Mouse (Mus musculus) lung, adult 2 months (tissue): Measurements from ENCODE around the gene Heatr6. TPM values are rescaled to one million over a fixed set of nuclear protein-coding genes. Genes with fewer than 3 reads are reported as not detected.

Source experiments
- DNase-seq: peaks from one replicate; pipeline ENCODE4 v3.0.0; 2022
- H3K4me1 ChIP-seq: fragments of 200-500 bp; 2 replicates; pipeline ENCODE4 v1.6.1; 2011; ENCODE audit warnings: low read length; ENCODE audit not compliant: control insufficient read depth, insufficient read depth
- H3K4me3 ChIP-seq: fragments of 200-500 bp; replicated peaks from 2 replicates; pipeline ENCODE3; 2011; ENCODE audit warnings: low read depth, mild to moderate bottlenecking, control low read depth, low read length; ENCODE audit errors: extremely low read depth
- CTCF ChIP-seq: fragments of 200-500 bp; IDR thresholded peaks from 2 replicates; pipeline ENCODE4 v1.5.1; 2011; ENCODE audit warnings: mild to moderate bottlenecking, low read length, control low read depth; ENCODE audit not compliant: insufficient read depth
- POLR2A ChIP-seq: fragments of 200-500 bp; IDR thresholded peaks from 2 replicates; pipeline ENCODE4 v1.6.1; 2011; ENCODE audit warnings: low read depth, mild to moderate bottlenecking, control low read depth, low read length, borderline replicate concordance; ENCODE audit errors: extremely low read depth
- WGBS: fragments of 180-500 bp; shearing (Covaris S2); methylation state at CpG from one replicate; pipeline ENCODE4 v1.1.7; 2018; 5-methylcytosine and 5-hydroxymethylcytosine counted together
- polyA plus RNA-seq: library from polyadenylated mRNA; depleted of rRNA; stranded (reverse); fragments of >200 nt; gene quantifications from 2 replicates; pipeline ENCODE4 v1.2.3, GENCODE M21; 2012

The Heatr6 gene
- polyA plus RNA-seq, 1 experiment = 16.8 TPM

DNA sequence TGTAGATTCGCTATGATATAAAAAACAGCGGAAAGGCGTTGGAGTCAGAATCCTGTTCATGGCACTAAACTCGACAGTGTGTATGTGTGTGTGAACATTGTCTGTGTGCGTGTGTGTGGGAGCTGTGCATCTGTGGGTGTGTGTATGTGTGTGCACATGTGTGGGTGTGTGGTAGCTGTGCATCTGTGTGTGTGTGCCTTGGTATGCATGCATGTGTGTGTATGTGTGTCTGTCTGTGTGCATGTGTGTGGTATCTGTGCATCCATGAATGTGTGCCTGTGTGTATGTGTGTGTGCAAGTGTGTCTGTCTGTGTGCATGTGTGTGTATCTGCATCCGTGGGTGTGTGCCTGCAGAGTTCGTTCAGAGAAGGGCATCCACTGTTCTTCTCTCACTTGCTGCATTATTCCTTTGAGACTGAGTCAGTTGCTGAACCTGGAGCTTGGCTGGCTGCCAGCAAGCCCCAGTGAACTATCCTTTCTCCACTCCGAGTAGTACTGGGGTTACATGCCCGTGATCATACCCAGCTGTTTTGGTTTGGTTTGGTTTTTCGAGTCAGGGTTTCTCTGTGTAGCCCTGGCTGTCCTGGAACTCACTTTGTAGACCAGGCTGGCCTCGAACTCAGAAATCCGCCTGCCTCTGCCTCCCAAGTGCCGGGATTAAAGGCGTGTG, 30.6 kb downstream of the Heatr6 start:
- Histone ChIP-seq H3K4me1 (peaks cover 3% of the 10 kb centered on the region; the same call in 1 of the 2 replicates), H3K4me3 (no peak overlapping the region)
- WGBS = 82% methylated on average over 14 of the region's 14 CpGs
- no peak for TF ChIP-seq CTCF
- no peak for TF ChIP-seq POLR2A
- DNase-seq = no peak

DNA sequence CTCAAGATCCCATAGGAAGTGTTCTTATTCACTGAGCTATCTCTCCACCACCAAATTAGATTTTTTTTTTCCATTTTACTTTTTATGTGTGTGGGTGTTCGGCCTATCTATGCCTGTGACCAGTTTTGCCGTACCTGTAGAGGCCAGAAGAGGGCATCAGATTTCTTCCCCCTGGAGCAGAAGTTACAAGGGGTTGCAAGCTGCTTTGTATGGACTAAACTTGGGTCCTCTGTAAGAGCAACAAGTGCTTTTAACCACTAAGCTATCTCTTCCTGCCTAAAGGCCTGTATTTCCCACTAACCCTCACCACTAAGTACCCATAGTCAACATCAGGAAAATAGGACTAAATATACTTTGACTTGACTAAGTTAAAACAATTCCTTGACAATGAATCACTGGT, 31.2 kb downstream of the Heatr6 start:
- 84% methylated on average over 2 of the region's 2 CpGs for WGBS
- no peak overlapping the region for H3K4me3 ChIP-seq
- TF ChIP-seq CTCF = no peak
- TF ChIP-seq POLR2A = no peak
- H3K4me1 ChIP-seq = peaks cover 3% of the 10 kb centered on the region; the same call in 1 of the 2 replicates
- DNase-seq = no peak

DNA sequence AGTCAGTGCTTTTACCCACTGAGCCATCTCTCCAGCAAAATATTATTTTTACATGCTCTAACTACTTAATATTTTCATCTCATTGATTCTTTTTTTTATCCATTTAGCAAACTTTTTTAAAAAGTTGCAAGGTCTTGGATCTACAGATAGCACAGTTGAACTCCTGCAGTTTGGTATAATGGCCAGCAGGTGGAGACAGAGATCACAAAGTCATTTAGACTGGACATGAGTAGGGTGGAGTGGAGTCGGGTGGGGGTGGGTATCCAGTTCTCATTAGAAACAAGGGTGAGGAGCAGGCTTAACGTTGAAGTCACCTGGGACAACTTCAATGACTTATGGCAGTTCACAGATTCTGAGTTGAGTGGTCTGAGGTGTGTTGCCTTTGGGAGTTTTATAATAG, 31.9 kb downstream of the Heatr6 start:
- Histone ChIP-seq H3K4me1 (peaks cover 3% of the 10 kb centered on the region; the same call in 1 of the 2 replicates), H3K4me3 (no peak overlapping the region)
- TF ChIP-seq CTCF (peak; percentile 45), POLR2A (no peak)
- 1% methylated on average over 2 of the region's 2 CpGs for WGBS
- DNase-seq = peak; percentile 53

DNA sequence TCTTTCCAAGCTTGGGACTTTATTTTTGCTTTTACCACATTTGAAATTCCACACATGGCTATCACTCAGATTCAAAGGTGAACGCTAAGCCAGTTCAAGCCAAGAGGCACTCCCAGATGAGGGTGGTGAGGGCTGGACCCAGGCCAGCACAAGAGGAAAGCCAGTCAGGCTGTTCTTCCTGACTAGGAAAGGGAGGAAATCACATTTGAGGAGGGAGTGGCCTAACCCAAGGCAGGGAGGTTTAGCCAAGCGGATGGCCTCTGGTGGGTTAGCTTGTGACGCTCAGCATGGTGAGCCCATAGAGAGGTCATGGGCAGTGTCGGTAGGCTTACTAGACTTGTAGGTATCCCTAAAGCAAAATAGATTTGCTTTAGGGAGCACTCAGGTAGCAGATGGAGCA, 33.3 kb downstream of the Heatr6 start:
- Histone ChIP-seq H3K4me3 (no peak overlapping the region), H3K4me1 (peaks cover 3% of the 10 kb centered on the region; the same call in 1 of the 2 replicates)
- TF ChIP-seq POLR2A (no peak), CTCF (no peak)
- 41% methylated on average over 4 of the region's 4 CpGs for WGBS
- DNase-seq = peak; percentile 35

DNA sequence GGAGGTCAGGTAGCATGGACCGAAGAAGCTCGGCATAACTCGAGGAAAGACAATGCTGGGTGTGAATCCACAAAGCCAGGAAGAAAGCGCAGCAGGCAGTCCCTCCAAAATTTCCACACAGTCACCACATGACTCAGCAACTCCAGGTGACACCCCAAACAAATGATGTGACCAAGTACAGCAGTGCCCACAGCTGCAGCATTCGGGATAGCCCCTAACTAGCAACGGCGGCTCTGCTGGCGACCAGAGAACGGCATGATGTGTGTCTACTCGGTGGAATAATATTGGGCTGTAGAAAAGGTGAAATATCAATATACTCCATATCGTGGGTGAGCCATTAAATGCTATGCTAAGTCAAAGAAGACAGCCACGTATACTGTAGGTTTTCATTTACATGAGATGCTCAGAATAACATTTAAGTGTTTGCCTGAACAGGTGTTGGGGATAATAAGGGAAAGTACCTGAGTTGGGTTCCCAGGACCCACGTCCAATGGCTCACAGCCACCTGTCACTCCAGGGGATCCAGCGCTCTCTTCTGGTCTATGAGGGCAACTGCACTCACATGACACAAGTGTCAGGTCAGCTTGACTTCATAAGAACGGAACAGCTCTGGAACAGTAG, 34.0 kb downstream of the Heatr6 start:
- peaks cover 3% of the 10 kb centered on the region; the same call in 1 of the 2 replicates for H3K4me1 ChIP-seq
- WGBS = 76% methylated on average over 15 of the region's 15 CpGs
- no peak overlapping the region for H3K4me3 ChIP-seq
- DNase-seq = no peak
- TF ChIP-seq POLR2A = no peak
- 0 out of 2 replicates have a peak, but pooled peaks have one; percentile 3 for TF ChIP-seq CTCF

DNA sequence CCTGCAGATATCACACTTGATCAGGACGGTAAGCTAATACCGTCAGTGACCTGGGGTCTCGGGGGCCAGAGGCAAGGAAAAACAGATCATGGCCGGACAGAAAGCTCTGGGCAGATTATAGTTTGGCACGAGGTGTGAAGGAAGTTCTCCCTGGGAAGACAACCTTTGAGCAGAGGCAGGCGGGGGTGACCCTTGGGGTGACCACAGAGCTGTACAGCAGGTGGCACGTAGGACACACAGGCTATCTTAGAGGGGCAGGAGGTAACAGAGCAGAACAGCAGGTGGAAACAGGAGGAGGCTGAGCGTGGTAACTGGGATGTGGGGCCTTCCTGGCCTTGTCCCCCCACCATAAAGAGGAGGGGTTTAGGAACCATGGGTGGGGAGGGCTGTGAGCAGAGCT, 34.8 kb downstream of the Heatr6 start:
- 82% methylated on average over 8 of the region's 8 CpGs for WGBS
- H3K4me3 ChIP-seq = no peak overlapping the region
- peaks cover 3% of the 10 kb centered on the region; the same call in 1 of the 2 replicates for H3K4me1 ChIP-seq
- TF ChIP-seq CTCF = no peak
- TF ChIP-seq POLR2A = no peak
- DNase-seq = no peak

DNA sequence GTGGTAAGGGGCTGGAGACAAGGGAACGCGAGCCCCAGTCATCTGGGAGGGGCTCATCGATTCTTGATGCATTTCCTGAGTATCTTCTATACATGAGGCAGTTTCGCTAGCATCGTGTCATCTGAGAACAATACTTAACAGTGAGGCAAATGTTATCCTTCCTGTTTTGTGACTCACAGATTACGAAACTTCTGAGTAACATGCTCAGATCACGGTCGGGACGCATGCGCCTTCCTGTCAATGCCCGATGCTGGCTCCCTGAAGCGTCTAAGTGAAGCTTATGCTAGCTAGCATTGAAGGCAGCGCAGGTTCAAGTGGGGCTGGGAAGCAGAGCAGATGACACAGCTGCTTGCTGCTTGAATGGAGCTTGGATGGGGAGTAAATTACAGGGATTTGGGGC, 35.8 kb downstream of the Heatr6 start:
- no peak for TF ChIP-seq POLR2A
- no peak for TF ChIP-seq CTCF
- H3K4me1 ChIP-seq = peaks cover 3% of the 10 kb centered on the region; the same call in 1 of the 2 replicates
- WGBS = 19% methylated on average over 13 of the region's 13 CpGs
- peak overlapping the region; percentile 33 for H3K4me3 ChIP-seq
- peak; percentile 19 for DNase-seq

DNA sequence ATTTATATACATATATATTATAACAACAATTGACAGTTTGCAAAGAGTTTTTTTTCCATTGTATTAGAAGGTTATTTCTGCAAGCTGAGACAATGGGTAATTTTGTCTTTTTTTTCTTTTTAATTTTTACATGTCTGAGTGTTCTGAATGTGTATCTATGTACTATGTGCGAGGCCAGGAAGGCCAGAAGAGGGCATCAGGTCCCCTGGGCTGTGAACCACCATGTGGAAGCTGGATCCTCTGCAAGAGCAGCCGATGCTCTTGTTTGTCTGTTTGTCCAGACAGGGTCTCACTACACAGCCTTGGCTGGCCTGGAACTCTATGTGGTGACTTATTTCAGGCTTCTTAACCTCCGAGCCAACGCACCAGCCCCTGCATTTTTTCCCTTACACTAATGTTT, 37.6 kb downstream of the Heatr6 start:
- no peak for DNase-seq
- H3K4me1 ChIP-seq = peaks cover 3% of the 10 kb centered on the region; the same call in 1 of the 2 replicates
- no peak overlapping the region for H3K4me3 ChIP-seq
- WGBS = 63% methylated on average over 4 of the region's 4 CpGs
- TF ChIP-seq POLR2A = no peak
- TF ChIP-seq CTCF = no peak

DNA sequence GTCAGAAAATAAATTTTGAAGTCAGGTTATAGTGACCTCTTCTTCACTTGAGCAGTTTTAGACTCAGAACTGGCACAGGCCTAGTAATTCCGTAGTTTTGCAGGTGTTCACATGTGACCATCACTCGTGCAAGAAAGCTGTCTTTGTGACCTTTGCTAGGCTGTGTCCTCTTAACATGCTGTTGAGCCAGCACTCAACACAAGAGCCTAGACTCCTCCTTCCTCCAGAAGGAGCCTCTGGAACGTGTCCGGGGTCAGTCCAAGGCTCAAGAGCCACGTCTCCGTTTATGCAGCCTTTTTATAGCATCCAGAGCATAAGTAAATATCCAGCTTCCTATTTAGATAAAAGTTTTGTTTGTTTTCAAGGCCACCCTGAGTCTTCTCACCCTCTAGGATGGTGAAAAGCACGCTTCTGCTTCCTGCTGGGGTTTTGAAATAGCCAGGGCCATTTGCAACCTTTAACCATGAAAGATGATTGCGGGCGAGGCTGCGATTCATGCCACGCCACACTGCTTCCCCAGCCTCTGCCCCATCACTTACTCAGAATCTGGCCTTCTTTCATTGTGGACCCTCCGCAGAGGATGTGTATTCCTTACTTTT, 38.9 kb downstream of the Heatr6 start:
- DNase-seq = no peak
- H3K4me1 ChIP-seq = no peaks in the 10 kb centered on the region; the same call in 1 of the 2 replicates
- no peak overlapping the region for H3K4me3 ChIP-seq
- 43% methylated on average over 12 of the region's 12 CpGs for WGBS
- TF ChIP-seq POLR2A (no peak), CTCF (no peak)

DNA sequence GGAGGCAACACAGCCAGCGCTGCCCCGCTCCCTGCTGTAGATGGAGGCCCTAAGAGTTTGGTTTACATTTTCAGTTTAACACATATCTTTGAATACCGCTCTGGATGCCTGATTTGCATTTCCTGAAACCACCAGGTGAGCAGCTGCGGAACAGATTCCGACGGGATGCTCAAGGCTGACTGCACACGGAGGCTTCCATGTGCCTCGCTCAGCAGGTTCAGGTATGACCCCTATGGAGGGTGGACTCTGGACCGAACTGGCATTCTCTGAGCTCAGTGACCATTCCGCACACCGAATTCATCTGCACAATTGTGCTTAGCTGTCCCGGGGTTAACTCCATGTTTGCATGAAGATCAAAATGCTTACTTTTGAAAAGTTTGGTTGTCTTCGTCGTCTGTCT, 39.8 kb downstream of the Heatr6 start:
- no peak for DNase-seq
- WGBS = 83% methylated on average over 14 of the region's 14 CpGs
- TF ChIP-seq POLR2A (no peak), CTCF (no peak)

More for the DNA sequence above, 39.8 kb downstream of the Heatr6 start:
- H3K4me3 ChIP-seq = no peak overlapping the region
- H3K4me1 ChIP-seq = no peaks in the 10 kb centered on the region; the same call in 1 of the 2 replicates
